Mouse (Mus musculus) small intestine, adult 2 months (tissue): ENCODE measurements around the gene Rnf2.

Experiments used
- CTCF ChIP-seq: fragments of 200-500 bp; IDR thresholded peaks from 2 replicates; pipeline ENCODE4 v1.5.1; 2012; ENCODE audit warnings: low read depth, mild to moderate bottlenecking, control low read depth, inconsistent platforms, low read length, moderate library complexity, mixed read lengths; ENCODE audit not compliant: insufficient replicate concordance, insufficient read length; ENCODE audit errors: extremely low read depth
- POLR2A ChIP-seq: fragments of 200-500 bp; IDR thresholded peaks from 2 replicates; pipeline ENCODE4 v1.6.1; 2012; ENCODE audit warnings: low read depth, mild to moderate bottlenecking, control low read depth, inconsistent platforms, low read length, moderate library complexity

- no peak for TF ChIP-seq POLR2A
- no peak for TF ChIP-seq CTCF
Observed at GRCm38 (mm10) chr1:151466571-151466970, 34.2 kb downstream of the Rnf2 start.
